Mouse (Mus musculus) urinary bladder, postnatal 4 days (tissue): Measurements from ENCODE around the gene Gpank1.
A peak's percentile ranks its signal among the peaks of the same experiment; 100 is the strongest.
"Not testable (repeated sequence)": the region's sequence is repeated elsewhere in the genome, so short reads cannot be mapped to it uniquely, and the experiment has no call there.

ENCODE experiments used
- DNase-seq, 2 experiments: peaks; one replicate each; pipeline ENCODE4 v3.0.0; 2021 to 2022; ENCODE audit warnings: low spot score in 2 of 2

The Gpank1 gene

GRCm38 (mm10) chr17:35100196-35100765 lies 21.0 kb upstream of the Gpank1 start:
- no peak for DNase-seq

GRCm38 (mm10) chr17:35101161-35101560 lies 20.1 kb upstream of the Gpank1 start:
- no peak for DNase-seq

GRCm38 (mm10) chr17:35102299-35102698 lies 19.0 kb upstream of the Gpank1 start:
- no peak for DNase-seq

GRCm38 (mm10) chr17:35103221-35103690 lies 18.0 kb upstream of the Gpank1 start:
- DNase-seq, result no peak

- DNase-seq, result no peak
Observed at GRCm38 (mm10) chr17:35104079-35104478, 17.2 kb upstream of the Gpank1 start.

- DNase-seq, result no peak
Observed at GRCm38 (mm10) chr17:35104754-35105153, 16.5 kb upstream of the Gpank1 start.

GRCm38 (mm10) chr17:35105740-35106389 lies 15.4 kb upstream of the Gpank1 start:
- DNase-seq, result no peak

GRCm38 (mm10) chr17:35106522-35106921 lies 14.7 kb upstream of the Gpank1 start:
- no peak for DNase-seq

- DNase-seq, result no peak
Observed at GRCm38 (mm10) chr17:35108097-35108496, 13.2 kb upstream of the Gpank1 start, which contains the start of gene Ly6g5c. TSS of gene Ly6g5c (plus strand) at chr17:35108279.

- no peak for DNase-seq
Observed at GRCm38 (mm10) chr17:35111774-35112173, 9.5 kb upstream of the Gpank1 start.

- no peak for DNase-seq
Observed at GRCm38 (mm10) chr17:35115046-35116019, 5.9 kb upstream of the Gpank1 start, which contains the start of gene Ly6g5b. TSS of gene Ly6g5b (minus strand) at chr17:35115428.

GRCm38 (mm10) chr17:35120745-35121142 lies 511 bp upstream of the Gpank1 start:
- peak in 1 of 2 experiments; percentile 36 for DNase-seq

- DNase-seq, result no peak
Observed at GRCm38 (mm10) chr17:35121871-35122303, 632 bp downstream of the Gpank1 start, which contains the start of gene Csnk2b. TSS of gene Csnk2b (minus strand) at chr17:35122053.

GRCm38 (mm10) chr17:35123287-35123686 lies 2.0 kb downstream of the Gpank1 start:
- not testable (repeated sequence) for DNase-seq

GRCm38 (mm10) chr17:35124261-35124896 lies 3.1 kb downstream of the Gpank1 start:
- not testable (repeated sequence) for DNase-seq

GRCm38 (mm10) chr17:35125081-35125480 lies 3.8 kb downstream of the Gpank1 start:
- DNase-seq, result no peak

- no peak for DNase-seq
Observed at GRCm38 (mm10) chr17:35125578-35125977, 4.3 kb downstream of the Gpank1 start.

GRCm38 (mm10) chr17:35126206-35126611 lies 5.0 kb downstream of the Gpank1 start, which contains the start of gene D17H6S53E:
TSS of gene D17H6S53E (plus strand) at chr17:35126373.
- peak in 1 of 2 experiments; percentile 72 for DNase-seq

- DNase-seq, result no peak
Observed at GRCm38 (mm10) chr17:35127017-35127416, 5.8 kb downstream of the Gpank1 start.

- DNase-seq, result no peak
Observed at GRCm38 (mm10) chr17:35128996-35129395, 7.7 kb downstream of the Gpank1 start.

GRCm38 (mm10) chr17:35131038-35131437 lies 9.8 kb downstream of the Gpank1 start:
- DNase-seq, result no peak
